Mouse (Mus musculus) neutrophil, adult 5-6 weeks (primary cell): ENCODE measurements around the gene Gm6676. TPM values are rescaled to one million over a fixed set of nuclear protein-coding genes. Genes with fewer than 3 reads are reported as not detected.
"Not testable (repeated sequence)": the region's sequence is repeated elsewhere in the genome, so short reads cannot be mapped to it uniquely, and the experiment has no call there.

Experiments used
- ATAC-seq: fragments of 151-379, 151-347 bp; 2 replicates; pipeline ENCODE4 v1.8.0; 2017; ENCODE audit warnings: mild to moderate bottlenecking, moderate TSS enrichment; ENCODE audit not compliant: insufficient number of reproducible peaks, poor library complexity, low FRiP score, severe bottlenecking; ENCODE audit errors: extremely low read depth
- total RNA-seq: library from RNA; stranded (forward); fragments of 200-1000 nt; gene quantifications from 2 replicates; pipeline ENCODE4 v1.2.3, GENCODE M21; 2017

Gene Gm6676
- total RNA-seq, result not detected in 2 replicates

DNA sequence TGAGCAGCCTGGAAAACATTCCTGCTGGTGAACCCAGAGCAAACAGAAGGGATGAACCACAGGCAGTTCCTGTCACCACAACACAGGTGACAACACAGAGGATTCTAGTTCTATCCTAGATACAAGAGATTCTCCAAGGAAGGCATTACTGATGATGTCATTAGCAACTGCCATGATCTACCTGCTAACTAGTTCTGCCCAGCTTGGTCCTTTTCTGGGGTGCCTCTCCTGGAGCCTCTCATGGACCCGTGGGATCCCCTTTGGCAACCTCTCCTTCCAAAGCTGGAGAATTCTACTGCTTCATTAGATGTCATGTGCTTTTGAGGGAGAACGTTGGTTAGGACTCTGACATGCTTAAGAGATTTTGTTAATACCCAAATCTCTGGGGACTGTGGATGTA lies at the start of gene Gm6676:
Gene Gm6676, minus strand, starts transcription at position 101 of the 400 bp plus-strand sequence.
- not testable (repeated sequence) for ATAC-seq

GRCm38 (mm10) chr14:7174483-7174971 lies 49.3 kb upstream of the Gm6676 start, which contains the start of gene Gm3512:
TSS of gene Gm3512 (minus strand) at chr14:7174533.
- ATAC-seq, result not testable (repeated sequence)

GRCm38 (mm10) chr14:7105124-7105802 lies 19.9 kb downstream of the Gm6676 start:
- ATAC-seq, result not testable (repeated sequence)

GRCm38 (mm10) chr14:7100521-7100920 lies 24.7 kb downstream of the Gm6676 start, which contains the start of gene Gm3696:
TSS of gene Gm3696 (minus strand) at chr14:7100621.
- not testable (repeated sequence) for ATAC-seq

Other genes starting within 250 kb of the Gm6676 start
- not detected in 2 replicates for gene Gm3667, start 235.4 kb downstream of the Gm6676 start, total RNA-seq
- not detected in 2 replicates for gene Gm6356, start 151.6 kb downstream of the Gm6676 start, total RNA-seq
- not detected in 2 replicates for gene Gm10406, start 98.0 kb downstream of the Gm6676 start, total RNA-seq
- not detected in 2 replicates for gene Gm3685, start 80.4 kb downstream of the Gm6676 start, total RNA-seq
- not detected in 2 replicates for gene Gm3696, start 24.8 kb downstream of the Gm6676 start, total RNA-seq
- gene Gm3512, start 49.1 kb upstream of the Gm6676 start, total RNA-seq, result 0.23 TPM in 1 of 2 replicates, not detected in the other
- gene Gm16434, start 69.1 kb upstream of the Gm6676 start, total RNA-seq, result not detected in 2 replicates
- not detected in 2 replicates for gene Gm3727, start 139.3 kb upstream of the Gm6676 start, total RNA-seq
- gene Gm3739, start 189.6 kb upstream of the Gm6676 start, total RNA-seq, result not detected in 2 replicates
- not detected in 2 replicates for gene Gm5797, start 207.0 kb upstream of the Gm6676 start, total RNA-seq
- not detected in 2 replicates for gene Gm8374, start 239.7 kb upstream of the Gm6676 start, total RNA-seq